Mouse (Mus musculus) skeletal muscle tissue, postnatal 0 days (tissue): Measurements from ENCODE around the gene Dusp9. TPM values are rescaled to one million over a fixed set of nuclear protein-coding genes. Genes with fewer than 3 reads are reported as not detected.

Experiments used
- polyA plus RNA-seq: library from polyadenylated mRNA; unstranded; fragments of >200 nt; fragmentation: Nextera tagmentation; extraction: Ambion mirVana; gene quantifications from 2 replicates; pipeline ENCODE4 v1.2.1, GENCODE M21; 2015

The Dusp9 gene
- polyA plus RNA-seq, result 0.13 and 0.45 TPM in 2 replicates

DNA sequence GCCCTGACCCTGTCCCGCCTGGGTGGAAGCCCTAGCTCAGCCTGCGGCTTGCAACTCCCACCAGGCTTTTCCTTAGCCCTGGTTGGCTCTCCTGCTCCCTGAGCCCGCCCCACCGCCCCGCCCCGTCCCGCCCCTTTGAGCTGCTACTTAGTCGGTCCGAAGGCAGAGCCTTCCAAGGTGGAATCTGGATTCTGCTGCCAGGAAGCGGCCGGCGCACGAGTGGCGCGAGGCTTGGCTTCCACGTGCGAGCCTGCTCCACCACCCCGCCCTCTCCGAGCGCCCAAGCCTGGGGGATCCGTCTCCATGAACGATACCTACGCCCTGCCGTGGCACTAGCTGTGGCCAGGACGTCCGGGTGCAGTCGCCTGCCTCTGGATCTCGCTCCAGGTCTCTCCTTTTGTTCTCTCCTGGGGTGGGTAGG lies at the start of gene Dusp9:
Gene Dusp9, plus strand, starts transcription at position 165 of the 421 bp plus-strand sequence.

DNA sequence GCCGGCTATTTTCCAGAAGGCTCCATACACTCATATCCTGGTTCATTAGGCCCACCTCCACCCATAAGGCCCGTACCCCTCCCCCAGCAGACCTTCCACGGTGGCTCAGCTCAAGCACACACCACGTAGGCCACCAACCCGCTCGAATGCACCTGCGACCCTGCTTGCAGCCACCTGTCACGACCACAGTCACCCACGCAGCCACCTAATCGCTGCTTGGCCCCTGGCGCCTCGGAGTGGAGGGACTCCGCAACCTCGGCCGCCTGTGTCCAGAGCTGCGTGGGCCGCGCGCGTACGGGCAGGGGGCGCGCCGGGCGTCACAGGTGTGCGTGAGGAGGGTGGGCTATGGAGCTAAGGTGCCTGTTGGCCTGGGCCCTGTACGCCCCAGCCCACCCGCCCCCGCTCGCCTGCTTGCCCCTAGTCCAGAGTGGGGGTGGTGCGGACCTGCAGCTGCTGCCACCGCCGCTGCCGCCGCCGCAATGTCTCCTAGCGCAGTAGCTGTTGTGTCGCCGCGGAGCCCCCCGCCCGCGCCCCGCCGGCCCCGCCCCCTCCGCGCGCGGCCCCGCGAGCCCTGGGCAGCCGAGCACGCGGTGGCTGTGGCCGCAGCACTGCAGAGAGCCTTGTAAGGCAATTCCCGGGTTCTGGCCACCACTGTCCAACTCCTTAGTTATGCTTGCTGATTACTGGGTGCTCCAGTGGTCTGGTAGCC lies 20.5 kb downstream of the Dusp9 start, which contains the start of gene Pnck:
Gene Pnck, minus strand, starts transcription at position 543 of the 709 bp plus-strand sequence.

DNA sequence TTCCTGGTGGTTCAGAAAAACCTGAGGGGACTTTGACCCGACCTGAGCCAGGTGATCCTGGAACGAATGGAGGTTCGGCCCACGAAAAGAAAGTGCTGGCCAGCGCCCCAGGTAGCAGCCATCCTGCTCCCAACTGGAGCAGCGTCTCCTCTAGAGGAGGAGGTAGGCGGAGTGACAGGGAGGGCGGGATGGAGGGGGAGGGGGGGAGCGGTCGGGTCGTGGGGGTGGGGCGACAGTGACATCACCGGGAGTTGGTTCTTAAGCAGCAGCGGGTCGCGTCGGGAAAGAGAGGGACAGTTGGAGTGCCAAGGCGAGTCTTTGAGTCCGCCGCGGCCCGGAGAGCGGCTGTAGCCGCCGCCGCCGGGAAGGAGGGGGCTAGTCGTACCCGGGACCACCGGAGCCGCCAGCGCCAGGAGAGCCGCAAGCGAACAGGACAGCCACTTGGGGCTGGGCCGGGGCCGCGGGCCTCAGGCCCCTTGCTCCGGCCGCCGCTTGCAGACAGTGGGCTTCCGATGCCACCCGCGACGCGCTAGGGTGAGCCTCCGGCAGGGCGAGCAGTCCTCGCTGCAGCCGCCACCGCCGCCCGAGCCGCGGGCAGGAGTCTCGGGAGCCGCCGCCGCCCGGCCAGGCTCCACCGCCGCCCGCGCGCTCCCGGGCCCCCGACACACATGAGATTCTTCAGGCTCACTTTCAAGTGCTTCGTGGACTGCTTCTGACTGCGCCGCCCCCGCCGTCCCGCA lies 33.8 kb downstream of the Dusp9 start, which contains the start of gene Slc6a8:
Gene Slc6a8, plus strand, starts transcription at position 272 of the 740 bp plus-strand sequence.

Other genes starting within 250 kb of the Dusp9 start
- gene Gm18336, start 240.7 kb upstream of the Dusp9 start, polyA plus RNA-seq, result not detected in 2 replicates
- not detected in 2 replicates for gene Zfp92, start 228.3 kb upstream of the Dusp9 start, polyA plus RNA-seq
- gene Trex2, start 204.1 kb upstream of the Dusp9 start, polyA plus RNA-seq, result 4.8 TPM in 1 of 2 replicates, not detected in the other
- 33.9 and 41.3 TPM in 2 replicates for gene Haus7, start 180.4 kb upstream of the Dusp9 start, polyA plus RNA-seq
- gene Bgn, start 155.8 kb upstream of the Dusp9 start, polyA plus RNA-seq, result 103 and 135 TPM in 2 replicates
- 3.7 and 4.4 TPM in 2 replicates for gene Atp2b3, start 136.3 kb upstream of the Dusp9 start, polyA plus RNA-seq
- gene Pnck, start 20.7 kb downstream of the Dusp9 start, polyA plus RNA-seq, result 12.1 and 13.1 TPM in 2 replicates
- 7.4 and 9.1 TPM in 2 replicates for gene Slc6a8, start 33.7 kb downstream of the Dusp9 start, polyA plus RNA-seq
- 128 and 207 TPM in 2 replicates for gene Bcap31, start 76.8 kb downstream of the Dusp9 start, polyA plus RNA-seq
- gene Abcd1, start 77.2 kb downstream of the Dusp9 start, polyA plus RNA-seq, result 16.4 and 17.3 TPM in 2 replicates
- gene Plxnb3, start 117.7 kb downstream of the Dusp9 start, polyA plus RNA-seq, result 1.3 and 1.6 TPM in 2 replicates
- gene Srpk3, start 135.0 kb downstream of the Dusp9 start, polyA plus RNA-seq, result 218 and 242 TPM in 2 replicates
- 282 and 317 TPM in 2 replicates for gene Idh3g, start 147.5 kb downstream of the Dusp9 start, polyA plus RNA-seq
- 163 and 171 TPM in 2 replicates for gene Ssr4, start 147.6 kb downstream of the Dusp9 start, polyA plus RNA-seq
- 0.16 and 0.26 TPM in 2 replicates for gene Pdzd4, start 185.6 kb downstream of the Dusp9 start, polyA plus RNA-seq